Mouse (Mus musculus) liver, adult 2 months (tissue): ENCODE results near the gene Nphp4. TPM values are rescaled to one million over a fixed set of nuclear protein-coding genes. Genes with fewer than 3 reads are reported as not detected.

Experiments
- DNase-seq: peaks from one replicate; pipeline ENCODE4 v3.0.0-alpha.2; 2011; ENCODE audit warnings: low read depth, low spot score; ENCODE audit errors: extremely low read depth
- H3K27ac ChIP-seq: fragments of 200-500 bp; replicated peaks from 2 replicates; pipeline ENCODE4 v1.5.1; 2012; ENCODE audit warnings: low read depth, mild to moderate bottlenecking, control low read depth, inconsistent platforms, low read length; ENCODE audit not compliant: insufficient read depth
- H3K27me3 ChIP-seq: fragments of 200-500 bp; 2 replicates; pipeline ENCODE4 v1.6.1; 2012; ENCODE audit warnings: mild to moderate bottlenecking, moderate library complexity, low read length, inconsistent platforms; ENCODE audit not compliant: control insufficient read depth, insufficient read depth
- H3K36me3 ChIP-seq: fragments of 200-500 bp; 2 replicates; pipeline ENCODE4 v1.6.1; 2012; ENCODE audit warnings: low read length, inconsistent platforms; ENCODE audit not compliant: control insufficient read depth, insufficient read depth
- H3K4me1 ChIP-seq: fragments of 200-500 bp; 2 replicates; pipeline ENCODE4 v1.6.1; 2011; ENCODE audit warnings: low read length; ENCODE audit not compliant: control insufficient read depth, insufficient read depth
- H3K4me3 ChIP-seq: fragments of 200-500 bp; 2 replicates; pipeline ENCODE4 v1.5.1; 2011; ENCODE audit warnings: low read depth, mild to moderate bottlenecking, control low read depth, low read length, moderate library complexity; ENCODE audit not compliant: insufficient read depth
- H3K79me2 ChIP-seq: fragments of 200-500 bp; 2 replicates; pipeline ENCODE4 v1.6.1; 2012; ENCODE audit warnings: inconsistent platforms, mild to moderate bottlenecking, low read length, moderate library complexity; ENCODE audit not compliant: control insufficient read depth, insufficient read depth
- H3K9ac ChIP-seq: fragments of 200-500 bp; 2 replicates; pipeline ENCODE4 v1.6.1; 2012; ENCODE audit warnings: low read depth, mild to moderate bottlenecking, control low read depth, inconsistent platforms, low read length
- CTCF ChIP-seq: fragments of 200-500 bp; IDR thresholded peaks from 2 replicates; pipeline ENCODE4 v1.5.1; 2011; ENCODE audit warnings: low read depth, low read length, control low read depth
- POLR2A ChIP-seq: fragments of 200-500 bp; IDR thresholded peaks from 2 replicates; pipeline ENCODE4 v1.6.1; 2011; ENCODE audit warnings: low read length, control low read depth; ENCODE audit not compliant: insufficient read depth; ENCODE audit errors: extremely low read depth
- WGBS: fragments of 180-500 bp; shearing (Covaris S2); methylation state at CpG from one replicate; pipeline ENCODE4 v1.1.7; 2018; 5-methylcytosine and 5-hydroxymethylcytosine counted together
- polyA plus RNA-seq: library from polyadenylated mRNA; depleted of rRNA; stranded (reverse); fragments of >200 nt; gene quantifications from 2 replicates; pipeline ENCODE4 v1.2.3, GENCODE M21; 2012
- total RNA-seq: library from RNA; depleted of rRNA; stranded (reverse); fragments of >200 nt; gene quantifications from 2 replicates; pipeline ENCODE4 v1.2.3, GENCODE M21; 2014

Gene Nphp4
- total and polyA plus RNA-seq, 2 experiments, result 0.04 TPM; not detected in 1

DNA sequence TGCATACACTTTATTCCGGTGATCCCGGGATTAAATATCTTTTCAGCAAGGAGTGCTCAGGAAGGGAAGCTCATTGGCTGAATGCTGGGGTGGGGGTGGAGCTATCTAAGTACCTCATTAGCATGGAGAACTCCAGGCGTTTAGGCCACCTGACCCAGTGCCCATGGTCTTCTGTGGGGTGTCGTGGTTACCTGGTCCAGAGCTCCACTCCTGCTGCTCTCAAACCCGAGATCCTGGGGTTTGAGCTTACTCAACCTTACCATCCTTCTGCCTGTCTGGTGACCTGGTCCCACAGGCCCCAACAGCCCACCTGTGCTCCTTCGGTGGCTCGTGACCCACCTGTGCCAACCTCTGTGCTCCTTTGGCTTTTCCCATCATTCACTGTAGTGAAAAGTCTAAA, 38.4 kb downstream of the Nphp4 start:
- 82% methylated on average over 7 of the region's 7 CpGs for WGBS
- Histone ChIP-seq H3K27me3 (no peaks in the 10 kb centered on the region), H3K4me3 (no peak overlapping the region), H3K36me3 (no peaks in the 10 kb centered on the region), H3K4me1 (no peaks in the 10 kb centered on the region), H3K9ac (no peak overlapping the region), H3K79me2 (no peaks in the 10 kb centered on the region), H3K27ac (no peak overlapping the region)
- TF ChIP-seq POLR2A (no peak), CTCF (no peak)
- DNase-seq, result no peak

DNA sequence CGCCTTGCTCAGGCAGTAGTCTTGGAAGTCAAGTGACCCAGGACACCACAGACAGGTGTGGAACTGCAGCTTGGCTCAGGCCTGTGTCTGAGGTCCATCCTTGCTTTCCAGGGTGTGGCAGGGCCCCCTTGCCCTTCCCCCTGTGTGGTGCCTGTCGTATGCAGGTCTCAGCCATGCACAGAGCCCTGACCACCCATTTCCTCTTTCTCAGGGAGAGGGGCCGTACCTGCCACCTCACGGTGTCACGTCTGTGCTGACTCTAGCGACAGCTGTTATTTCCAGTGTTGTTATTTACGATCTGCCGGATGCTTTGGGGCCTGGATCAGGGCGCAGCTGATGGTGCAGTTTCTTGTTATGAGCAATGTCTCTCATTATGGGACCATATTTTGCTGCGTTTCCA, 42.6 kb downstream of the Nphp4 start:
- 83% methylated on average over 10 of the region's 10 CpGs for WGBS
- no peaks in the 10 kb centered on the region for H3K79me2 ChIP-seq

DNA sequence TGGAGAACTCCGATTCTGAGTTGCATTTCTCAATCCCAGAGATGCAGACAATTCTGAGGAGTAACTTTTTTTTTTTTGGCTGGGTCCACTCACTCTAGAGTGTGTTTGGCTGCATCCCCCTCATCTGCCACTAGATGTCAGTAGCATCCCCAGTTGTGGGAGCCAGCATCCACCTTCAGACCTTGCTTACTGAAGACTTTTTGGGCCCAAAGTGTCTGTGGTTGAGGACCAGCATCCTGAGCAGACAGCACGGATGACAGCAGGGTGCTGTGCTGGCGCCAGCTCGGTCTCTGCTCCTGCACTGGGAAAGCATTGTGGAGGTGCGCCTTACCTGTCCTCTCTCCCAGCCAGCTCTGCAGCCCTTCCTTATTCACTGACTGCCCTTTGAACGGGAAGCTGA, 43.6 kb downstream of the Nphp4 start:
- TF ChIP-seq CTCF (peak; percentile 66), POLR2A (no peak)
- H3K36me3 ChIP-seq, result no peaks in the 10 kb centered on the region
- 35% methylated on average over 6 of the region's 6 CpGs for WGBS
- H3K27ac ChIP-seq, result no peak overlapping the region
- no peaks in the 10 kb centered on the region for H3K27me3 ChIP-seq
- no peak overlapping the region for H3K4me3 ChIP-seq
- H3K79me2 ChIP-seq, result no peaks in the 10 kb centered on the region
- no peaks in the 10 kb centered on the region for H3K4me1 ChIP-seq
- no peak for DNase-seq
- H3K9ac ChIP-seq, result no peak overlapping the region

More for the DNA sequence above, 42.6 kb downstream of the Nphp4 start:
- H3K27ac ChIP-seq, result no peak overlapping the region
- TF ChIP-seq POLR2A, result no peak
- no peak for TF ChIP-seq CTCF
- H3K27me3 ChIP-seq, result no peaks in the 10 kb centered on the region
- H3K36me3 ChIP-seq, result no peaks in the 10 kb centered on the region
- H3K9ac ChIP-seq, result no peak overlapping the region
- H3K4me3 ChIP-seq, result no peak overlapping the region
- H3K4me1 ChIP-seq, result no peaks in the 10 kb centered on the region
- DNase-seq, result no peak

DNA sequence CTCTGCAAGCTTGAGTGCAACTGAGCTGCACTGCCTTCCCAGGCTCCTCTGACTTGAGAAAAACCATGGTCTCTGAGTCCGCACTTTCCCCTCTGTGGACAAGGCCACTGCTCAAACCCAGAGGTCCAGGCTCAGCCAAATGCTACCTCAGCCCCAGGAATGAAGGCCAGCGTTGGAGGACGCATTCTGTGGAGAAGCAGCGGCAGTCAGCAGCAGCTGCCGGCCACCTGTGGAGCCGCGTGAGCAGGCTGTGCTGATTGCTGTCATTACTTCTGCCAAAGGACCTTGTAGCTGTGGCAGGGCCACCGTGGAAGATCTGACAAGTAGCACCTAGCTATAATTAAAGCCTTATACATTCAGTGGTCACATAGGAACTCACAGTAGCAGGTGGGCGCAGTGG, 56.4 kb downstream of the Nphp4 start:
- no peak overlapping the region for H3K4me3 ChIP-seq
- H3K36me3 ChIP-seq, result no peaks in the 10 kb centered on the region
- H3K9ac ChIP-seq, result no peak overlapping the region
- 74% methylated on average over 9 of the region's 9 CpGs for WGBS
- no peak overlapping the region for H3K27ac ChIP-seq
- DNase-seq, result no peak
- no peaks in the 10 kb centered on the region for H3K27me3 ChIP-seq
- TF ChIP-seq POLR2A (no peak), CTCF (no peak)
- no peaks in the 10 kb centered on the region for H3K4me1 ChIP-seq
- H3K79me2 ChIP-seq, result no peaks in the 10 kb centered on the region

DNA sequence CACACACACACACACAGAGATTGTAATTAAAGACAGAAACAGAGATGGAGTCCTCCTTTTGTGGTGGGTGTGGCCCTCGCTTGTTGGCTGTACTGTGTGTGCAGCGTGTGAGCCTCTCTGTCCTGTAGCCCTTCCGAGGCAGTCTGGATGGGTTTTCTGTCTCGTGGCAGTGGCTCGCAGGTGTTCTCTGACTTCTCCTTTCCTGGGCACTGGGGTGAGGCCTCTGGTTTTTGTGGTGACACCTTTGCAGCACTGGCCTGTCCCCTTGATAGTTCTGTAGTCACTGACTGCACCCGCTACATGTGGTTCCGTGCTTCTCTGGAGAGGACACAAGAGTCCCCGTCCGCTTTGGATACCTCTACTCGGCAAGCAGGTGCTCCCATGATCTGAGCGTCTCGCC, 63.2 kb downstream of the Nphp4 start:
- no peaks in the 10 kb centered on the region for H3K79me2 ChIP-seq
- H3K27me3 ChIP-seq, result no peaks in the 10 kb centered on the region
- no peak overlapping the region for H3K9ac ChIP-seq
- TF ChIP-seq CTCF, result no peak
- no peak for TF ChIP-seq POLR2A
- H3K36me3 ChIP-seq, result no peaks in the 10 kb centered on the region
- 90% methylated on average over 12 of the region's 12 CpGs for WGBS
- DNase-seq, result no peak
- no peak overlapping the region for H3K4me3 ChIP-seq
- no peaks in the 10 kb centered on the region for H3K4me1 ChIP-seq
- H3K27ac ChIP-seq, result no peak overlapping the region

DNA sequence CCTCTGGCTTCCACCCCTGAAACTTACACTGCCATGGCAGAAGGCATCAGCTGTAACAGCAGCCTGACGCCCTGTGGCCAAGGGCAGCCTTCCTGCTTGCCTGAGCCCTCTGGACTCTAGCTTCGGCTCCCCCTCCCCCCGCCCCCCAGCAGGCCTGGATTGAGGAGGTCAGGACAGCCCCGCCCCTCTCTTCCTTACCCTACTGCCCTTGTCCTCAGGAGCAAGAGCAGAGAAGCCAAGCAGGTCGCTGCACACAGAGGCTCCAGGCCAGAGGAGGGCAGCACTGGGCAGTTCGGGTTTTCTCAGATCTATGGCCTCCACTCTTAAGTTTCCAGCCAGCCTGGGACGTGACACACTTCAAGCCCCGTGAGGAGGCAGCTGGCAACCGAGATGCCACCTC, 64.7 kb downstream of the Nphp4 start:
- no peak for DNase-seq
- Histone ChIP-seq H3K79me2 (no peaks in the 10 kb centered on the region), H3K36me3 (no peaks in the 10 kb centered on the region), H3K4me3 (no peak overlapping the region), H3K4me1 (no peaks in the 10 kb centered on the region), H3K9ac (no peak overlapping the region), H3K27ac (no peak overlapping the region), H3K27me3 (no peaks in the 10 kb centered on the region)
- WGBS, result 24% methylated on average over 9 of the region's 9 CpGs
- no peak for TF ChIP-seq POLR2A
- no peak for TF ChIP-seq CTCF
